Mouse (Mus musculus) megakaryocyte, embryonic 14.5 days (primary cell): ENCODE results near the gene Hectd2.

Source experiments
- FLI1 ChIP-seq: IDR thresholded peaks from 2 replicates; pipeline ENCODE4 v1.6.1; 2012; ENCODE audit warnings: low read length, inconsistent platforms, mixed read lengths
- GATA1 ChIP-seq: IDR thresholded peaks from 3 replicates; pipeline ENCODE4 v1.6.1; 2012; ENCODE audit warnings: mixed read lengths, low read length, inconsistent platforms, borderline replicate concordance

DNA sequence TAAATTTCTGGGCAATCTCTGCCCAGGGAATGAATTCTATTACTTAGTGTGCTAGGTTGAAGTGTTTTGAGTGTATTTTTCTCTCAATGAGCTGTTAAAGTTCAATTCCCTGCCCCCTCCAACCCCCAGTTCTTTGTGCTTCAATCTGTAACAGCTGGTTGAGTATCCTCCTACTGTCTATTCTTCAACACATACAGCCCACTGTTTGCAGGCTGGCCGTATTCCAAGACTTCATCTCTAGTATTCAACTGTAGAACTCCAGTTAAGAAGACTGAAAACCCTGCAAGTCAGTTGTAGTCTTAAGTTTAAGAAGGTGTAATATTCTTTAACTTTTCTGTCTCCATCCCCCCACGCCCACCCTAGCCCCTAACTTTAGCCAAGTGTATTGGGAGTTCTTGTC, 10.0 kb downstream of the Hectd2 start:
- TF ChIP-seq FLI1 = no peak
- TF ChIP-seq GATA1 = no peak
